Mouse (Mus musculus) C2C12 (cell line): ENCODE data around the gene Aldh3b1. TPM values are rescaled to one million over a fixed set of nuclear protein-coding genes. Genes with fewer than 3 reads are reported as not detected.

Experiments used
- H3K27me3 ChIP-seq: one replicate; pipeline ENCODE4 v1.6.1; 2011; ENCODE audit not compliant: control insufficient read depth, insufficient read depth, insufficient read length
- H3K36me3 ChIP-seq: one replicate; pipeline ENCODE4 v1.6.1; 2011; ENCODE audit not compliant: control insufficient read depth, insufficient read depth
- H3K4me3 ChIP-seq: one replicate; pipeline ENCODE4 v1.5.1; 2011; ENCODE audit warnings: mild to moderate bottlenecking, control low read depth; ENCODE audit not compliant: poor library complexity, insufficient read depth, severe bottlenecking
- H3K79me2 ChIP-seq: one replicate; pipeline ENCODE4 v1.6.1; 2011; ENCODE audit not compliant: control insufficient read depth, insufficient read depth
- H3K79me3 ChIP-seq: one replicate; pipeline ENCODE4 v1.6.1; 2011; ENCODE audit warnings: low read depth, control low read depth
- H3ac ChIP-seq: one replicate; pipeline ENCODE3; 2011; ENCODE audit warnings: low read depth; ENCODE audit not compliant: control insufficient read depth, insufficient read length
- CEBPB ChIP-seq: IDR thresholded peaks from one replicate; pipeline ENCODE4 v1.6.1; 2011; ENCODE audit warnings: low read depth, mild to moderate bottlenecking, control low read depth, moderate library complexity
- CTCF ChIP-seq: IDR thresholded peaks from one replicate; pipeline ENCODE4 v1.5.1; 2011; ENCODE audit not compliant: control insufficient read depth, insufficient read depth, insufficient read length
- FOSL1 ChIP-seq: IDR thresholded peaks from one replicate; pipeline ENCODE4 v1.8.0; 2011; ENCODE audit warnings: mild to moderate bottlenecking, low read length; ENCODE audit not compliant: poor library complexity, insufficient read depth, severe bottlenecking
- MAX ChIP-seq: IDR thresholded peaks from one replicate; pipeline ENCODE4 v1.6.1; 2011; ENCODE audit warnings: mild to moderate bottlenecking, control low read depth
- MYOD1 ChIP-seq: IDR thresholded peaks from one replicate; pipeline ENCODE4 v1.6.1; 2011; ENCODE audit warnings: low read depth; ENCODE audit not compliant: control insufficient read depth, insufficient read length
- MYOG ChIP-seq: IDR thresholded peaks from one replicate; pipeline ENCODE4 v1.6.1; 2011; ENCODE audit not compliant: control insufficient read depth, insufficient read length; ENCODE audit errors: extremely low read depth
- USF1 ChIP-seq: IDR thresholded peaks from one replicate; pipeline ENCODE4 v1.6.1; 2011; ENCODE audit warnings: low read depth, mild to moderate bottlenecking, control low read depth, moderate library complexity
- polyA plus RNA-seq: library from polyadenylated mRNA; unstranded; fragments of >200 nt; fragmentation: generic; extraction: Trizol; gene quantifications from one replicate; pipeline ENCODE4 v1.2.1, GENCODE M21; 2012; ENCODE audit warnings: missing spikeins

The Aldh3b1 gene
- polyA plus RNA-seq, 1 experiment, result 6.9 TPM

DNA sequence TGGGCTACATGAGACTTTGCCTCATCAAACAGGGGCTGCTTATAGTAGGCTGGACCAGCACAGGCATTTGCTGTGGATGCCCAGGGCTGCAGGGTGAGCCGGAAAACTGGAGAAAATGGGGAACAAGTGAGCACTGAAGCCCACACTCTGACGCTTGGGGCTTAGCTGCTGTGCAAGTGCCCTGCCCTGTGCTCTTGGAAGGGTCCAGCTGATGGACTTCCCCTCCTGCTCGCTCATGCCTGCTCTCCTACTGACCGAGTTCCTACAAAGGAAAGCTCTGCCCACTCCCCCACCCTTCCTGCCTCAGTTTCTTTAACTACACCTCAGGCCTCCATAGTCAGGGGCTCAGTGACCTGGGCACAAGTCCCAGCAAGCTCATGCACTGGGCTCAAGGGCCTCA lies 1.6 kb downstream of the Aldh3b1 start:
- Histone ChIP-seq H3K79me3 (no peaks in the 10 kb centered on the region), H3K36me3 (no peaks in the 10 kb centered on the region), H3K4me3 (no peak overlapping the region), H3ac (no peak overlapping the region), H3K79me2 (no peaks in the 10 kb centered on the region), H3K27me3 (no peaks in the 10 kb centered on the region)
- TF ChIP-seq FOSL1, result no peak
- TF ChIP-seq USF1, result no peak
- TF ChIP-seq MYOG, result no peak
- no peak for TF ChIP-seq CEBPB
- TF ChIP-seq MAX, result no peak
- TF ChIP-seq CTCF, result no peak
- TF ChIP-seq MYOD1, result no peak

GRCm38 (mm10) chr19:3926685-3927084 lies 2.9 kb downstream of the Aldh3b1 start:
- no peaks in the 10 kb centered on the region for H3K27me3 ChIP-seq
- no peak overlapping the region for H3ac ChIP-seq
- no peak overlapping the region for H3K4me3 ChIP-seq
- no peaks in the 10 kb centered on the region for H3K36me3 ChIP-seq
- H3K79me3 ChIP-seq, result no peaks in the 10 kb centered on the region
- no peak for TF ChIP-seq MYOD1
- no peak for TF ChIP-seq MAX
- TF ChIP-seq USF1, result no peak
- TF ChIP-seq MYOG, result no peak
- no peak for TF ChIP-seq FOSL1
- TF ChIP-seq CTCF, result no peak
- TF ChIP-seq CEBPB, result no peak
- H3K79me2 ChIP-seq, result no peaks in the 10 kb centered on the region

GRCm38 (mm10) chr19:3926279-3926678 lies 3.3 kb downstream of the Aldh3b1 start:
- Histone ChIP-seq H3K79me2 (no peaks in the 10 kb centered on the region), H3K36me3 (no peaks in the 10 kb centered on the region), H3ac (no peak overlapping the region), H3K4me3 (no peak overlapping the region), H3K79me3 (no peaks in the 10 kb centered on the region), H3K27me3 (no peaks in the 10 kb centered on the region)
- TF ChIP-seq FOSL1 (no peak), USF1 (no peak), CTCF (peak; percentile 10), MAX (peak; percentile 83), MYOG (no peak), MYOD1 (peak; percentile 37), CEBPB (no peak)

DNA sequence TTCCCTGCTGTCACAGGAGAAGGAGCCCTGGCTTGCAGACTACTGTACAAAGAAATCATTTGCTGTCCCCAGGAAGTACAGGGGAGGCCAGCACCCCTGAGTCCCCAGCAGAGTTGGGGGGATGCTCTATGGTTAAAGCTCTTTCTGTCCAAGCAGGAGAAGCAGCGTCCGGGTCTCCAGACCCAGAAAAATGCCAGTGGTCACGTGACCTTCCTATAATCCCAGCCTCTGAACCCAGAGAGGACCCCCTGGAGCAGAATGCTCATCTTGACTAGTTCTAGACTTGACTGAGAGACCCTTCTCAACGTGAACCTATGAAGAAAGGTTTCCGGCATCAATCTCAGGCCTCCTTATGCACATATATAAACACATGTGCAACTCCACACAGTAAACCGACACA lies 3.7 kb downstream of the Aldh3b1 start:
- H3K36me3 ChIP-seq, result no peaks in the 10 kb centered on the region
- TF ChIP-seq MAX (no peak), USF1 (peak; percentile 89)
- H3K79me2 ChIP-seq, result no peaks in the 10 kb centered on the region
- H3K27me3 ChIP-seq, result no peaks in the 10 kb centered on the region
- no peaks in the 10 kb centered on the region for H3K79me3 ChIP-seq
- H3K4me3 ChIP-seq, result no peak overlapping the region
- no peak overlapping the region for H3ac ChIP-seq

GRCm38 (mm10) chr19:3924868-3925267 lies 4.7 kb downstream of the Aldh3b1 start:
- Histone ChIP-seq H3K27me3 (no peaks in the 10 kb centered on the region), H3K79me3 (no peaks in the 10 kb centered on the region), H3ac (no peak overlapping the region), H3K36me3 (no peaks in the 10 kb centered on the region), H3K4me3 (no peak overlapping the region), H3K79me2 (no peaks in the 10 kb centered on the region)
- TF ChIP-seq MYOG (no peak), MAX (no peak), USF1 (no peak), FOSL1 (no peak), CEBPB (no peak), CTCF (no peak), MYOD1 (no peak)

- H3K4me3 ChIP-seq, result no peak overlapping the region
- no peaks in the 10 kb centered on the region for H3K36me3 ChIP-seq
- H3K79me3 ChIP-seq, result no peaks in the 10 kb centered on the region
- H3K27me3 ChIP-seq, result no peaks in the 10 kb centered on the region
- no peaks in the 10 kb centered on the region for H3K79me2 ChIP-seq
- no peak for TF ChIP-seq MAX
- TF ChIP-seq MYOG, result no peak
- TF ChIP-seq CEBPB, result no peak
- TF ChIP-seq MYOD1, result no peak
- no peak for TF ChIP-seq CTCF
- TF ChIP-seq USF1, result no peak
- no peak for TF ChIP-seq FOSL1
- no peak overlapping the region for H3ac ChIP-seq
Measured at GRCm38 (mm10) chr19:3924190-3924589, 5.4 kb downstream of the Aldh3b1 start.
